Mouse (Mus musculus) lung, embryonic 16.5 days (tissue): ENCODE data around the gene Pdilt. TPM values are rescaled to one million over a fixed set of nuclear protein-coding genes. Genes with fewer than 3 reads are reported as not detected.

Experiments
- ATAC-seq: fragments of 200-750 bp; cut with Nextera tagmentation; 2 replicates; pipeline ENCODE4 v1.8.0; 2017; ENCODE audit warnings: low read depth, mild to moderate bottlenecking, moderate library complexity
- H3K27ac ChIP-seq: fragments of 300-500 bp; sonication (generic); 2 replicates; pipeline ENCODE4 v1.5.1; 2014; ENCODE audit warnings: mild to moderate bottlenecking, control low read depth, low read length
- H3K27me3 ChIP-seq: fragments of 300-500 bp; sonication (generic); 2 replicates; pipeline ENCODE4 v1.6.1; 2014; ENCODE audit warnings: low read depth, low read length, mixed read lengths; ENCODE audit not compliant: control insufficient read depth, insufficient read depth
- H3K36me3 ChIP-seq: fragments of 300-500 bp; sonication (generic); 2 replicates; pipeline ENCODE4 v1.6.1; 2014; ENCODE audit warnings: low read length; ENCODE audit not compliant: control insufficient read depth, insufficient read depth
- H3K4me1 ChIP-seq: fragments of 300-500 bp; sonication (generic); replicated peaks from 2 replicates; pipeline ENCODE4 v1.6.1; 2014; ENCODE audit warnings: low read length, mixed read lengths; ENCODE audit not compliant: control insufficient read depth, insufficient read depth
- H3K4me2 ChIP-seq: fragments of 300-500 bp; sonication (generic); 2 replicates; pipeline ENCODE4 v1.6.1; 2014; ENCODE audit warnings: low read depth, low read length, control low read depth
- H3K4me3 ChIP-seq: fragments of 300-500 bp; sonication (generic); 2 replicates; pipeline ENCODE4 v1.5.1; 2014; ENCODE audit warnings: mild to moderate bottlenecking, low read length, control low read depth
- H3K9ac ChIP-seq: fragments of 300-500 bp; sonication (generic); 2 replicates; pipeline ENCODE4 v1.6.1; 2014; ENCODE audit warnings: low read length, control low read depth
- H3K9me3 ChIP-seq: fragments of 300-500 bp; sonication (generic); 2 replicates; pipeline ENCODE4 v1.6.1; 2016; ENCODE audit warnings: low read length; ENCODE audit not compliant: control insufficient read depth
- WGBS: fragments of 180-500 bp; shearing (Covaris S2); extraction: QIAGEN DNeasy Blood & Tissue Kit; methylation state at CpG from one replicate; pipeline ENCODE4 v1.1.7; 2014; 5-methylcytosine and 5-hydroxymethylcytosine counted together
- polyA plus RNA-seq: library from polyadenylated mRNA; unstranded; fragments of >200 nt; fragmentation: Nextera tagmentation; extraction: Ambion mirVana; gene quantifications from 2 replicates; pipeline ENCODE4 v1.2.1, GENCODE M21; 2015

Pdilt gene
- polyA plus RNA-seq, 1 experiment from 2014 or later = not detected

DNA sequence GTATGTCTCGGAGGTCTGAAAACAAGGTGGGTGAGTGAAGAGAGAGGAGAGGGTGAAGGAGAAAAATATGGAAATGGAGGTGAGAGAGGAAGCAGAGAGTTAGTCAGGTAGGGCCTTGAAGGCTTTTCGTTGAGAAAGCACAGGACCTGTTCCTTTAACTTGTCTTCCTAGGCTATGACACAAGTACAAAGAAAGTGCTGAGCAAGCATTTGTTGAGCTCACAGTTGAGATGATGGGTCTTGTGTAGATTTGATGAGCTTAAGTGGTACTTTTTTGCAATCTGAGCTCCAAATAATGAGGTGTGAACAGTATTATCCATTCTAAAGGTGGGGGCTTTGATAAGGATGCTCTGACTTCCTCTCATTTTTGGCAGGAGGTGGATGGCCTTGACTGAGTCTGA lies 11.1 kb upstream of the Pdilt start:
- ATAC-seq = no peak
- Histone ChIP-seq H3K4me2 (no peak overlapping the region), H3K27ac (no peak overlapping the region), H3K27me3 (no peaks in the 10 kb centered on the region), H3K4me3 (no peak overlapping the region), H3K4me1 (no peaks in the 10 kb centered on the region), H3K9ac (no peak overlapping the region), H3K9me3 (no peaks in the 10 kb centered on the region), H3K36me3 (no peaks in the 10 kb centered on the region)
- 66% methylated on average over 2 of the region's 2 CpGs for WGBS

DNA sequence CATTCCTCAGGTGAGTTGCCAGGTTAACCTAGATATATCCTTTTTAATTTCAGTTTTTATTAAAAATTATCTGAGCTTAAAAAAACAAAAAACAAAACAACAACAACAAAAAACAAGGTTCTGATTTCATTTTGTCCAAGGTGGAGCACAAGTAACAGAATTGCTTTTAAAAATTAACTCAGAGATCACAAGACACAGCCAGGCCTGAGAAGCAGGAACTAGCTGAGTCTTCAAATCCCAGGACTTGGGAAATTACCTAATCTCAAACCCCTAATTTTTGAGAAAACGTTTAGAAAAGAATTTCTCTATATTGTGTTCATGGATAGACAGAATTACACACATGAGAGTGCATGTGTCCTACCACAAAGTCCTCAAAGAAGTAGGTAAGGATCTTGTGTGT lies 9.6 kb upstream of the Pdilt start:
- Histone ChIP-seq H3K36me3 (no peaks in the 10 kb centered on the region), H3K4me2 (no peak overlapping the region), H3K4me1 (no peaks in the 10 kb centered on the region), H3K9ac (no peak overlapping the region), H3K27me3 (no peaks in the 10 kb centered on the region), H3K27ac (no peak overlapping the region), H3K9me3 (no peaks in the 10 kb centered on the region), H3K4me3 (no peak overlapping the region)
- WGBS = 42% methylated on average over 1 of the region's 1 CpGs
- ATAC-seq = no peak

GRCm38 (mm10) chr7:119528617-119529016 lies 5.3 kb upstream of the Pdilt start:
- Histone ChIP-seq H3K4me2 (no peak overlapping the region), H3K4me1 (no peaks in the 10 kb centered on the region), H3K36me3 (no peaks in the 10 kb centered on the region), H3K9ac (no peak overlapping the region), H3K9me3 (no peaks in the 10 kb centered on the region), H3K27ac (no peak overlapping the region), H3K27me3 (no peaks in the 10 kb centered on the region), H3K4me3 (no peak overlapping the region)
- no peak for ATAC-seq
- WGBS = 68% methylated on average over 7 of the region's 7 CpGs

GRCm38 (mm10) chr7:119527548-119527947 lies 4.3 kb upstream of the Pdilt start:
- no peak for ATAC-seq

DNA sequence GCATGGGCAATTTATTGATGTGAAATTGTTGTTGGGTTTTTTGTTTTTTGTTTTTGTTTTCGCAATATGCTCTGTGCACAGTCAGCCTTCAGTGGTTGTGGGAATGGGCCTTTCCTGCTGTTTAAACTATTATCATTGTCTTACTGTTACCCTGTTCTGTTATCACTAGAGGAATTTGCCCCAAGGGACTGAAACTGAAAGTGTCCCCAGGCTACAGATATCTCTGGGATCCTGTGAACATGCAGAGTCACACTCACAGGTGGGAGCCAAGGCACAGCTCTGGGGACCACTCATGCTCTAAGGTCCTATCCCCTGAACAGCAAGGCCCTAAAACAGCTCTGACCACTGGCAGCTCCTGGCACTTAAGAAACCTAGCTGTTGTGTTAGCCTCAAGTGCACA lies 3.8 kb upstream of the Pdilt start:
- ATAC-seq = no peak
- Histone ChIP-seq H3K36me3 (no peaks in the 10 kb centered on the region), H3K4me3 (no peak overlapping the region), H3K27me3 (no peaks in the 10 kb centered on the region), H3K27ac (no peak overlapping the region), H3K4me2 (no peak overlapping the region), H3K9ac (no peak overlapping the region), H3K9me3 (no peaks in the 10 kb centered on the region), H3K4me1 (no peaks in the 10 kb centered on the region)
- WGBS = 89% methylated on average over 1 of the region's 1 CpGs

More at GRCm38 (mm10) chr7:119527548-119527947, 4.3 kb upstream of the Pdilt start:
- no peak overlapping the region for H3K4me3 ChIP-seq
- no peaks in the 10 kb centered on the region for H3K36me3 ChIP-seq
- no peak overlapping the region for H3K27ac ChIP-seq
- no peak overlapping the region for H3K9ac ChIP-seq
- no peak overlapping the region for H3K4me2 ChIP-seq
- H3K27me3 ChIP-seq = no peaks in the 10 kb centered on the region
- H3K9me3 ChIP-seq = no peaks in the 10 kb centered on the region
- H3K4me1 ChIP-seq = no peaks in the 10 kb centered on the region
- 59% methylated on average over 2 of the region's 2 CpGs for WGBS

DNA sequence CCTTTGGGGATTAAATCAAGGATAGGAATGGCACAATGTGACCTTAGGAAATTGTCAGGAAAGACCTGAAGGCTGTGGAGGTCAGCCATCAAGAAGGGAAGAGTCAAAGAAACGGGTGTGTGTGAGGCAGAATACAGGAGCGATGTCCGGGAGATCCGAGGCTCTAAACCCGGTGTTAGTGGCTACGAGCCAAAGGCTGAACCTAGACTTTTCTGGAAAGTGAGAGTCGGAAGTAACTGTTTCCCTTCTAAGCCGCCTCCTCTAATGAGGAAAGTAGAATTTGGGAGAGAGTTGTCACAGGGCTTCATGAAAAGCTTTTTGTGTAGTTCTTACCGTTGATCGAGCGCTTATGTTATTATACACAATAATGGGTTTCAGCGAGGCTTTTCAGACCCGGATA lies 3.2 kb upstream of the Pdilt start:
- Histone ChIP-seq H3K27me3 (no peaks in the 10 kb centered on the region), H3K9ac (no peak overlapping the region), H3K4me1 (no peaks in the 10 kb centered on the region), H3K27ac (no peak overlapping the region), H3K36me3 (no peaks in the 10 kb centered on the region), H3K4me2 (no peak overlapping the region), H3K4me3 (no peak overlapping the region), H3K9me3 (no peaks in the 10 kb centered on the region)
- 70% methylated on average over 13 of the region's 13 CpGs for WGBS
- ATAC-seq = no peak

DNA sequence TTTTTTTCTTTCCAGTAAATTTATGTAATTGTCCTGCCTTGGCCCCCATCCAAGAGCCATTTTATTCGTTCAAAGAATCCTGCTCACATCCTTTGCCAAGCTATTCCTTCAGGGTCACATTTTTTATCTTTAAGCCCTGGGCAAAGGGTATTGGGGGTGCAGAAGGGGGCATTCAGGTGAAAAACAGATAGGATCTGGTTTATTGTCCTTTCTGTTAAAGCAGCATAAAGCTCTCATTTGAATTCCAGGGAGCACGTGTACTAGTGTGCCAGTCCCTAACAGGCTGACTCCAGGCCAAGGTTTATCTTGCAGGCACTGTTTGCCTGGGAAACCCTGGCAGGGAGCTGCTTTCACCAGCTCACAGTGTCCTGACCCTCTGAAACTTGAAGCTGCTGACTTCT lies 2.6 kb upstream of the Pdilt start:
- Histone ChIP-seq H3K4me2 (no peak overlapping the region), H3K27ac (no peak overlapping the region), H3K36me3 (no peaks in the 10 kb centered on the region), H3K9me3 (no peaks in the 10 kb centered on the region), H3K27me3 (no peaks in the 10 kb centered on the region), H3K4me3 (no peak overlapping the region), H3K4me1 (no peaks in the 10 kb centered on the region), H3K9ac (no peak overlapping the region)
- peak; percentile 45; the same call in 1 of the 2 replicates for ATAC-seq
- WGBS = 2% methylated on average over 2 of the region's 2 CpGs

- Histone ChIP-seq H3K9ac (no peak overlapping the region), H3K27ac (no peak overlapping the region), H3K4me2 (no peak overlapping the region), H3K9me3 (no peaks in the 10 kb centered on the region), H3K4me1 (no peaks in the 10 kb centered on the region), H3K4me3 (no peak overlapping the region), H3K27me3 (no peaks in the 10 kb centered on the region), H3K36me3 (no peaks in the 10 kb centered on the region)
- WGBS = 76% methylated on average over 1 of the region's 1 CpGs
- no peak for ATAC-seq
These were observed 904 bp downstream of the Pdilt start for GRCm38 (mm10) chr7:119522385-119522784.

GRCm38 (mm10) chr7:119521816-119522215 lies 1.5 kb downstream of the Pdilt start:
- Histone ChIP-seq H3K27ac (no peak overlapping the region), H3K9me3 (no peaks in the 10 kb centered on the region), H3K4me1 (no peaks in the 10 kb centered on the region), H3K4me3 (no peak overlapping the region), H3K9ac (no peak overlapping the region), H3K4me2 (no peak overlapping the region), H3K27me3 (no peaks in the 10 kb centered on the region), H3K36me3 (no peaks in the 10 kb centered on the region)
- no peak for ATAC-seq
- 50% methylated on average over 3 of the region's 3 CpGs for WGBS

DNA sequence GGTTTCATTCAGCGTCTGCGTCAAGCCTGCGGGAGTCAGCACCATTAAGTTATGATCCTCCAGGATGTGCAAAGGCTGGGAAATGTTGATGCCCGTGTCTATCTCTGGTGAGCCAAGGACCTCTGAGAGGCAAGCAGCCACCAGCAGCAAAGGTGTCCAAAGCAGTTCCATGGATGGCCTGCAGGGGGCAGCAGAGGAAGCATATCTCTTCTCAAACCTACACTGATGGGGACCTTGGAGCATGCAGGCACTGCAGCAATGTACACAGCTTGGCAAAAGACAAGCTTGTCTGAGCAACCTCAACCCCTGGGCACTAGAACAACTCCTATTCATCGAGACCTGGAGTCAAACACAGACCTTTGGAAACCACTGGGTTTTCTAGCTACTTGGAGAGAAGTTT lies 3.6 kb downstream of the Pdilt start:
- WGBS = 47% methylated on average over 5 of the region's 5 CpGs
- peak; percentile 49; the same call in 1 of the 2 replicates for ATAC-seq
- Histone ChIP-seq H3K36me3 (no peaks in the 10 kb centered on the region), H3K9ac (no peak overlapping the region), H3K4me1 (no peaks in the 10 kb centered on the region), H3K9me3 (no peaks in the 10 kb centered on the region), H3K27me3 (no peaks in the 10 kb centered on the region), H3K27ac (no peak overlapping the region), H3K4me3 (no peak overlapping the region), H3K4me2 (no peak overlapping the region)
